Mouse (Mus musculus) hindbrain, embryonic 12.5 days (tissue): ENCODE data around the gene Pilrb1. TPM values are rescaled to one million over a fixed set of nuclear protein-coding genes. Genes with fewer than 3 reads are reported as not detected.

Experiments used
- ATAC-seq: fragments of 200-750 bp; cut with Nextera tagmentation; 2 replicates; pipeline ENCODE4 v1.8.0; 2017; ENCODE audit warnings: moderate TSS enrichment; ENCODE audit not compliant: low FRiP score
- H3K27ac ChIP-seq: fragments of 300-500 bp; sonication (generic); 2 replicates; pipeline ENCODE4 v1.5.1; 2016; ENCODE audit warnings: mild to moderate bottlenecking
- H3K27me3 ChIP-seq: fragments of 300-500 bp; sonication (generic); 2 replicates; pipeline ENCODE4 v1.6.1; 2016; ENCODE audit warnings: mild to moderate bottlenecking
- H3K36me3 ChIP-seq: fragments of 300-500 bp; sonication (generic); 2 replicates; pipeline ENCODE4 v1.6.1; 2016; ENCODE audit warnings: mild to moderate bottlenecking
- H3K4me1 ChIP-seq: fragments of 300-500 bp; sonication (generic); 2 replicates; pipeline ENCODE4 v1.6.1; 2016
- H3K4me2 ChIP-seq: fragments of 300-500 bp; sonication (generic); replicated peaks from 2 replicates; pipeline ENCODE4 v1.6.1; 2016; ENCODE audit warnings: mild to moderate bottlenecking
- H3K4me3 ChIP-seq: fragments of 300-500 bp; sonication (generic); 2 replicates; pipeline ENCODE4 v1.5.1; 2016; ENCODE audit warnings: mild to moderate bottlenecking
- H3K9ac ChIP-seq: fragments of 300-500 bp; sonication (generic); 2 replicates; pipeline ENCODE4 v1.6.1; 2016; ENCODE audit warnings: mild to moderate bottlenecking, moderate library complexity
- H3K9me3 ChIP-seq: fragments of 300-500 bp; sonication (generic); replicated peaks from 2 replicates; pipeline ENCODE4 v1.6.1; 2016; ENCODE audit warnings: mild to moderate bottlenecking
- WGBS: fragments of 180-500 bp; shearing (Covaris S2); methylation state at CpG from one replicate; pipeline ENCODE4 v1.1.7; 2016; 5-methylcytosine and 5-hydroxymethylcytosine counted together
- polyA plus RNA-seq: library from polyadenylated mRNA; unstranded; fragments of >200 nt; fragmentation: Nextera tagmentation; extraction: Ambion mirVana; gene quantifications from 2 replicates; pipeline ENCODE4 v1.2.1, GENCODE M21; 2016

The Pilrb1 gene
- polyA plus RNA-seq, 1 experiment from 2014 or later: not detected

- no peak for ATAC-seq
- 85% methylated on average over 6 of the region's 6 CpGs for WGBS
- H3K4me3 ChIP-seq: no peak overlapping the region
- H3K27ac ChIP-seq: no peak overlapping the region
- no peaks in the 10 kb centered on the region for H3K9me3 ChIP-seq
- H3K9ac ChIP-seq: no peak overlapping the region
- no peak overlapping the region for H3K4me2 ChIP-seq
- H3K36me3 ChIP-seq: no peaks in the 10 kb centered on the region
- H3K4me1 ChIP-seq: no peaks in the 10 kb centered on the region
- H3K27me3 ChIP-seq: no peaks in the 10 kb centered on the region
Measured at GRCm38 (mm10) chr5:137823455-137824045, 34.4 kb downstream of the Pilrb1 start.

- 76% methylated on average over 1 of the region's 1 CpGs for WGBS
- H3K4me2 ChIP-seq: no peak overlapping the region
- no peaks in the 10 kb centered on the region for H3K4me1 ChIP-seq
- no peaks in the 10 kb centered on the region for H3K9me3 ChIP-seq
- no peaks in the 10 kb centered on the region for H3K36me3 ChIP-seq
- no peak for ATAC-seq
- no peak overlapping the region for H3K9ac ChIP-seq
- no peaks in the 10 kb centered on the region for H3K27me3 ChIP-seq
- no peak overlapping the region for H3K4me3 ChIP-seq
- no peak overlapping the region for H3K27ac ChIP-seq
Measured at GRCm38 (mm10) chr5:137822602-137823001, 35.3 kb downstream of the Pilrb1 start.

DNA sequence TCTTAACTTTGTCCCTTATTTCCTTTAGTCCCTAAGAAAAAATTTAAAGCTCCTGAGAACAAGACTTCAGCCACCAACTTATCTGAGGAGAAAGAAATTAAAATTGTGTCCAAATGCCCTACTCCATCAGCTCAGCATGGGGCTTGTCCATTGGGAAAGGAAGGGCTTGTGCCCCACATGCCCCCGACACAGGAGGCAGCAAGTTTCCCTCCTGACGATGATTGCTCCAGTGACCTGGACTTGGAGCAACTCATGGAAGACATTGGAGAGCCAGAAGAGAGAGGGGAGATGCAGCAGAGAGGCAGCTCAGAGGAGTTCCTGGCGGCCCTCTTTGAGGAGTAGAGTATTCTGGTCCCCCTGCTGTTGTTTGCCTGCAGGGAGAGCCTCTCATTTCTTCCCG is 35.8 kb downstream of the Pilrb1 start:
- H3K9me3 ChIP-seq: no peaks in the 10 kb centered on the region
- H3K4me3 ChIP-seq: no peak overlapping the region
- H3K27ac ChIP-seq: no peak overlapping the region
- H3K36me3 ChIP-seq: no peaks in the 10 kb centered on the region
- H3K9ac ChIP-seq: no peak overlapping the region
- no peaks in the 10 kb centered on the region for H3K27me3 ChIP-seq
- WGBS: 59% methylated on average over 4 of the region's 4 CpGs
- ATAC-seq: no peak
- H3K4me1 ChIP-seq: no peaks in the 10 kb centered on the region
- H3K4me2 ChIP-seq: no peak overlapping the region

GRCm38 (mm10) chr5:137817466-137818222 is 40.3 kb downstream of the Pilrb1 start:
- Histone ChIP-seq H3K4me2 (no peak overlapping the region), H3K36me3 (no peaks in the 10 kb centered on the region), H3K9ac (no peak overlapping the region), H3K4me1 (no peaks in the 10 kb centered on the region), H3K27me3 (no peaks in the 10 kb centered on the region), H3K4me3 (no peak overlapping the region), H3K27ac (no peak overlapping the region), H3K9me3 (no peaks in the 10 kb centered on the region)
- 81% methylated on average over 4 of the region's 4 CpGs for WGBS
- ATAC-seq: no peak

GRCm38 (mm10) chr5:137808316-137808715 is 49.6 kb downstream of the Pilrb1 start:
- Histone ChIP-seq H3K27ac (no peak overlapping the region), H3K4me3 (no peak overlapping the region), H3K4me1 (no peaks in the 10 kb centered on the region), H3K36me3 (no peaks in the 10 kb centered on the region), H3K9ac (no peak overlapping the region), H3K4me2 (no peak overlapping the region), H3K27me3 (no peaks in the 10 kb centered on the region), H3K9me3 (no peaks in the 10 kb centered on the region)
- ATAC-seq: no peak
- WGBS: 83% methylated on average over 5 of the region's 5 CpGs

DNA sequence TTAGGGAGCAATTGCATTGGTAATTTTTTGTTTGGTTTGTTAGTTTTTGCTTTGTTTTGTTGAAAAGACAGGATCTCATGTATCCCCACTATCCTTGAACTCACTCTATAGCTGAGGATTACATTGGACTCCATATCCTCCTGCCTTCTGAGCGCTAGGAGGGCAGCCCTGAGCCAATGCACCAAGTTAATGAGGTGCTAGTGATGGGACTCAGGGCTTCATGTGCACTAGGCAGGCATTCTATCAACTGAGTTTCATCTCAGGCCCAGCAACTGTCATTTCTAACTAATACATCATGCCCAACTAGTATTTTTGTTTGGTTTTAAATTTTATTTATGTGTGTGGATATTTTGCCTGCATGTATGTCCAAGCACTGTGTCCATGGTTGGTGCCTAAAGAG is 51.7 kb downstream of the Pilrb1 start:
- no peak overlapping the region for H3K4me2 ChIP-seq
- H3K9me3 ChIP-seq: no peaks in the 10 kb centered on the region
- ATAC-seq: no peak
- no peak overlapping the region for H3K27ac ChIP-seq
- H3K4me3 ChIP-seq: no peak overlapping the region
- H3K27me3 ChIP-seq: no peaks in the 10 kb centered on the region
- no peaks in the 10 kb centered on the region for H3K36me3 ChIP-seq
- no peak overlapping the region for H3K9ac ChIP-seq
- H3K4me1 ChIP-seq: no peaks in the 10 kb centered on the region
- 86% methylated on average over 1 of the region's 1 CpGs for WGBS

Other genes starting within 250 kb of the Pilrb1 start
- 66.6 and 82.5 TPM in 2 replicates for gene Pcolce, start 244.3 kb downstream of the Pilrb1 start, polyA plus RNA-seq
- gene Fbxo24, start 229.1 kb downstream of the Pilrb1 start, polyA plus RNA-seq: 0.23 and 0.25 TPM in 2 replicates
- gene Lrch4, start 229.0 kb downstream of the Pilrb1 start, polyA plus RNA-seq: 32.4 and 34.3 TPM in 2 replicates
- 8.3 and 10.8 TPM in 2 replicates for gene Gm20605, start 228.9 kb downstream of the Pilrb1 start, polyA plus RNA-seq
- gene Sap25, start 216.8 kb downstream of the Pilrb1 start, polyA plus RNA-seq: 7.6 and 8.0 TPM in 2 replicates
- gene Irs3, start 212.4 kb downstream of the Pilrb1 start, polyA plus RNA-seq: 0.10 and 0.22 TPM in 2 replicates
- gene Agfg2, start 173.4 kb downstream of the Pilrb1 start, polyA plus RNA-seq: 21.2 and 22.4 TPM in 2 replicates
- 20.9 and 22.2 TPM in 2 replicates for gene Nyap1, start 116.5 kb downstream of the Pilrb1 start, polyA plus RNA-seq
- gene Tsc22d4, start 112.4 kb downstream of the Pilrb1 start, polyA plus RNA-seq: 81.8 and 82.9 TPM in 2 replicates
- 55.1 and 59.7 TPM in 2 replicates for gene Ppp1r35, start 79.3 kb downstream of the Pilrb1 start, polyA plus RNA-seq
- gene Mepce, start 70.5 kb downstream of the Pilrb1 start, polyA plus RNA-seq: 11.0 and 14.8 TPM in 2 replicates
- gene Zcwpw1, start 70.3 kb downstream of the Pilrb1 start, polyA plus RNA-seq: 19.5 and 20.1 TPM in 2 replicates
- 0.21 and 1.1 TPM in 2 replicates for gene Pilra, start 21.8 kb downstream of the Pilrb1 start, polyA plus RNA-seq
- not detected in 2 replicates for gene Pilrb2, start 13.7 kb upstream of the Pilrb1 start, polyA plus RNA-seq
- not detected in 2 replicates for gene Cyp3a13, start 63.5 kb upstream of the Pilrb1 start, polyA plus RNA-seq
- gene Gjc3, start 105.0 kb upstream of the Pilrb1 start, polyA plus RNA-seq: 0.17 and 0.74 TPM in 2 replicates
- gene Azgp1, start 123.4 kb upstream of the Pilrb1 start, polyA plus RNA-seq: not detected in 2 replicates
- gene Smok3a, start 163.2 kb upstream of the Pilrb1 start, polyA plus RNA-seq: not detected in 2 replicates
- gene Smok3b, start 163.3 kb upstream of the Pilrb1 start, polyA plus RNA-seq: not detected in 2 replicates
- not detected in 2 replicates for gene Smok3c, start 195.1 kb upstream of the Pilrb1 start, polyA plus RNA-seq
- 37.3 and 41.7 TPM in 2 replicates for gene Zkscan1, start 227.0 kb upstream of the Pilrb1 start, polyA plus RNA-seq